ENCODE assay signal across 7 mouse cellular contexts in genomic region chr4:137992890-137993289, GRCm38 (mm10). TPM values are rescaled to one million over a fixed set of nuclear protein-coding genes. Genes with fewer than 3 reads are reported as not detected.
A peak's percentile ranks its signal among the peaks of the same experiment; 100 is the strongest.
DNase-seq lines count a peak whose midpoint lies in the region; ATAC-seq and TF ChIP-seq lines count a peak whose summit lies in the region.

Gene Eif4g3, plus strand, starts transcription at chr4:137993022.

- H3K9ac ChIP-seq in CH12.LX (ENCODE audit: insufficient read depth, low read depth), result peak within 1 kb of the TSS; percentile 93
- peak within 1 kb of the TSS; percentile 74 for H3K9ac ChIP-seq in ES-E14 (ENCODE audit: insufficient read depth, low read depth, low read length, poor library complexity, severe bottlenecking)
- H3K9ac ChIP-seq in forebrain, embryonic 12.5 days, result peak within 1 kb of the TSS; percentile 100
- peak within 1 kb of the TSS; percentile 98 for H3K9ac ChIP-seq in liver, embryonic 12.5 days
- H3K9ac ChIP-seq in stomach, postnatal 0 days (ENCODE audit: low read length), result peak within 1 kb of the TSS; percentile 97

- no peak for TF ChIP-seq POLR2A in CH12.LX (IDR thresholded peaks at IDR 0.05; ENCODE audit: low read depth, low read length)

- in situ Hi-C loops in CH12.LX (cut with MboI; ENCODE audit: low pct_ligation_motif_present, low pct_unique_long_range_greater_than_20kb, low sequenced_read_pairs), result no loop called here
- in situ Hi-C loops in ES-E14 (cut with MboI; ENCODE audit: low sequenced_read_pairs in 2 of 2, unreplicated experiment in 2 of 2), result no loop called here

- TF ChIP-seq EP300 in CH12.LX (IDR thresholded peaks at IDR 0.05; ENCODE audit: low read length), result no peak
- no peak for TF ChIP-seq EP300 in stomach, postnatal 0 days (optimal IDR thresholded peaks at IDR 0.05)

- DNase-seq in CH12.LX (ENCODE audit: extremely low read depth), result no peak
- no peak for DNase-seq in ES-E14 (ENCODE audit: low read depth, low spot score)
- DNase-seq in hindbrain, embryonic 10.5 days (ENCODE audit: low spot score), result no peak
- no peak for DNase-seq in stomach, postnatal 0 days (ENCODE audit: low spot score)
- no peak for DNase-seq in cerebellum, postnatal 25 days

- peak within 1 kb of the TSS; percentile 64; the same call in 1 of the 2 replicates for H3K4me2 ChIP-seq in CH12.LX (ENCODE audit: insufficient read depth, low read depth, poor library complexity, severe bottlenecking)
- H3K4me2 ChIP-seq in forebrain, embryonic 12.5 days, result peak within 1 kb of the TSS; percentile 77
- peak within 1 kb of the TSS; percentile 86 for H3K4me2 ChIP-seq in liver, embryonic 12.5 days
- peak within 1 kb of the TSS; percentile 93 for H3K4me2 ChIP-seq in stomach, postnatal 0 days (replicated peaks; ENCODE audit: low read depth)

- H3K27ac ChIP-seq in CH12.LX (ENCODE audit: insufficient read depth, low read depth), result peak within 1 kb of the TSS; percentile 66
- peak within 1 kb of the TSS; percentile 8; the same call in 1 of the 2 replicates for H3K27ac ChIP-seq in ES-E14 (ENCODE audit: insufficient read depth, low read depth, low read length, poor library complexity, severe bottlenecking)
- H3K27ac ChIP-seq in forebrain, embryonic 12.5 days, result peak within 1 kb of the TSS; percentile 97
- H3K27ac ChIP-seq in hindbrain, embryonic 10.5 days, result peak within 1 kb of the TSS; percentile 99
- peak within 1 kb of the TSS; percentile 86 for H3K27ac ChIP-seq in liver, embryonic 12.5 days
- H3K27ac ChIP-seq in stomach, postnatal 0 days (replicated peaks), result peak within 1 kb of the TSS; percentile 96

- H3K4me1 ChIP-seq in CH12.LX (ENCODE audit: control insufficient read depth in 1 of 2, insufficient read depth in 2 of 2) (peaks cover 4 to 24% of the 10 kb centered on the region in 2 experiments), ES-E14 (ENCODE audit: control insufficient read depth in 2 of 2, insufficient read depth in 2 of 2, low read length in 2 of 2, poor library complexity in 1 of 2) (peaks cover 0 to 6% of the 10 kb centered on the region in 2 experiments; a peak in 1 of 4 replicates)
- H3K4me1 ChIP-seq in forebrain, embryonic 12.5 days, result peaks cover 38% of the 10 kb centered on the region
- peaks cover 50% of the 10 kb centered on the region for H3K4me1 ChIP-seq in hindbrain, embryonic 10.5 days (replicated peaks)
- peaks cover 29% of the 10 kb centered on the region for H3K4me1 ChIP-seq in liver, embryonic 12.5 days
- 0 out of 2 replicates have a peak, but pooled peaks cover 2% of the 10 kb centered on the region for H3K4me1 ChIP-seq in stomach, postnatal 0 days (replicated peaks; ENCODE audit: control insufficient read depth, insufficient read depth)

- H3K79me2 ChIP-seq in CH12.LX (replicated peaks; ENCODE audit: control insufficient read depth, extremely low read depth, insufficient read depth, poor library complexity, severe bottlenecking), result peaks cover 36% of the 10 kb centered on the region

- TF ChIP-seq CTCF in CH12.LX (conservative IDR thresholded peaks at IDR 0.05 in 1 of 2, IDR thresholded peaks at IDR 0.05 in 1 of 2; ENCODE audit: low read depth in 2 of 2, low read length in 2 of 2), result no peak
- TF ChIP-seq CTCF in stomach, postnatal 0 days (IDR thresholded peaks at IDR 0.05; ENCODE audit: low read depth), result 0 out of 2 replicates have a peak, but pooled peaks have one; percentile 2

- peak; percentile 75 for ATAC-seq in forebrain, embryonic 12.5 days (ENCODE audit: low FRiP score)
- ATAC-seq in liver, embryonic 12.5 days, result peak; percentile 61; the same call in 1 of the 2 replicates
- no peak for ATAC-seq in stomach, postnatal 0 days (ENCODE audit: low FRiP score, low TSS enrichment)

- TF ChIP-seq RAD21 in CH12.LX (IDR thresholded peaks at IDR 0.05; ENCODE audit: low read depth, low read length), result no peak

- H3K4me3 ChIP-seq in CH12.LX (replicated peaks in 1 of 3; ENCODE audit: low read depth in 2 of 3, low read length in 2 of 3, poor library complexity in 1 of 3), result peak within 1 kb of the TSS; percentile 44 to 93 (median 72)
- peak within 1 kb of the TSS; percentile 77 to 97 for H3K4me3 ChIP-seq in ES-E14 (ENCODE audit: insufficient read depth in 1 of 2, low read depth in 1 of 2, low read length in 2 of 2, poor library complexity in 1 of 2, severe bottlenecking in 1 of 2)
- peak within 1 kb of the TSS; percentile 100 for H3K4me3 ChIP-seq in forebrain, embryonic 12.5 days (replicated peaks)
- peak within 1 kb of the TSS; percentile 100 for H3K4me3 ChIP-seq in hindbrain, embryonic 10.5 days
- H3K4me3 ChIP-seq in liver, embryonic 12.5 days, result peak within 1 kb of the TSS; percentile 98
- H3K4me3 ChIP-seq in stomach, postnatal 0 days (ENCODE audit: low read depth, low read length), result peak within 1 kb of the TSS; percentile 96

- H3K27me3 ChIP-seq in CH12.LX (replicated peaks), result peaks cover 6% of the 10 kb centered on the region
- peaks cover 5% of the 10 kb centered on the region for H3K27me3 ChIP-seq in forebrain, embryonic 12.5 days
- peaks cover 26% of the 10 kb centered on the region for H3K27me3 ChIP-seq in hindbrain, embryonic 10.5 days (ENCODE audit: insufficient read depth, poor library complexity, severe bottlenecking)
- peaks cover 33% of the 10 kb centered on the region for H3K27me3 ChIP-seq in liver, embryonic 12.5 days (replicated peaks)
- no peaks in the 10 kb centered on the region for H3K27me3 ChIP-seq in stomach, postnatal 0 days (ENCODE audit: control insufficient read depth, insufficient read depth, low read length)

- dilution Hi-C loops in CH12.LX (cut with MboI; ENCODE audit: extremely low pct_ligation_motif_present, extremely low pct_unique_long_range_greater_than_20kb, low sequenced_read_pairs), result no loop called here

- H3K36me3 ChIP-seq in CH12.LX (replicated peaks in 1 of 2; ENCODE audit: control insufficient read depth in 1 of 2, insufficient read depth in 1 of 2, low read length in 1 of 2) (peaks cover 8 to 22% of the 10 kb centered on the region in 2 experiments), ES-E14 (ENCODE audit: control insufficient read depth, insufficient read depth, low read length, poor library complexity, severe bottlenecking) (peaks cover 7% of the 10 kb centered on the region; the same call in 1 of the 2 replicates)
- H3K36me3 ChIP-seq in forebrain, embryonic 12.5 days (replicated peaks), result peaks cover 12% of the 10 kb centered on the region
- H3K36me3 ChIP-seq in hindbrain, embryonic 10.5 days, result peaks cover 27% of the 10 kb centered on the region
- H3K36me3 ChIP-seq in liver, embryonic 12.5 days, result peaks cover 26% of the 10 kb centered on the region
- H3K36me3 ChIP-seq in stomach, postnatal 0 days (ENCODE audit: control insufficient read depth, insufficient read depth, low read length), result no peaks in the 10 kb centered on the region

- 2% methylated on average over 39 of the region's 39 CpGs for WGBS in forebrain, embryonic 12.5 days
- 1% methylated on average over 39 of the region's 39 CpGs for WGBS in hindbrain, embryonic 10.5 days
- 3% methylated on average over 39 of the region's 39 CpGs for WGBS in liver, embryonic 12.5 days (ENCODE audit: insufficient replicate concordance)
- WGBS in stomach, postnatal 0 days, result 2% methylated on average over 39 of the region's 39 CpGs

- H3K9me3 ChIP-seq in CH12.LX (replicated peaks; ENCODE audit: low read length), result peaks cover 7% of the 10 kb centered on the region
- no peaks in the 10 kb centered on the region for H3K9me3 ChIP-seq in ES-E14 (ENCODE audit: control insufficient read depth, insufficient read depth, low read depth, low read length)
- no peaks in the 10 kb centered on the region for H3K9me3 ChIP-seq in forebrain, embryonic 12.5 days
- H3K9me3 ChIP-seq in hindbrain, embryonic 10.5 days, result no peaks in the 10 kb centered on the region
- no peaks in the 10 kb centered on the region for H3K9me3 ChIP-seq in liver, embryonic 12.5 days (replicated peaks)
- no peaks in the 10 kb centered on the region for H3K9me3 ChIP-seq in stomach, postnatal 0 days (ENCODE audit: control insufficient read depth, low read length)

TF ChIP-seq in CH12.LX, 34 proteins besides CTCF, POLR2A, EP300 and RAD21 (continues in another document):
- TF ChIP-seq JUND (conservative IDR thresholded peaks at IDR 0.05; ENCODE audit: low read depth, low read length) (no peak), BHLHE40 (IDR thresholded peaks at IDR 0.05; ENCODE audit: low read depth, low read length) (no peak), MAX (IDR thresholded peaks at IDR 0.05; ENCODE audit: low read length) (peak; percentile 46; the same call in 1 of the 2 replicates), USF1 (IDR thresholded peaks at IDR 0.05; ENCODE audit: low read depth, low read length) (no peak), PAX5 (IDR thresholded peaks at IDR 0.05; ENCODE audit: low read length) (no peak), MAZ (IDR thresholded peaks at IDR 0.05; ENCODE audit: low read depth, low read length) (no peak), SIN3A (IDR thresholded peaks at IDR 0.05; ENCODE audit: low read length) (peak; percentile 22; the same call in 1 of the 2 replicates), POLR2AphosphoS2 (IDR thresholded peaks at IDR 0.05; ENCODE audit: low read depth, low read length) (no peak), IRF4 (IDR thresholded peaks at IDR 0.05; ENCODE audit: low read depth, low read length) (peak; percentile 38; the same call in 1 of the 2 replicates)

TF ChIP-seq in ES-E14, 5 proteins besides CTCF, POLR2A, EP300 and RAD21:
- TF ChIP-seq ZNF384 (IDR thresholded peaks at IDR 0.05; ENCODE audit: low read depth, low read length) (no peak), ZC3H11A (IDR thresholded peaks at IDR 0.05; ENCODE audit: borderline replicate concordance, low read depth, low read length) (no peak), MAFK (IDR thresholded peaks at IDR 0.05; ENCODE audit: insufficient read depth, low read depth, low read length) (no peak), CHD2 (IDR thresholded peaks at IDR 0.05; ENCODE audit: low read depth, low read length) (no peak), HCFC1 (IDR thresholded peaks at IDR 0.05; ENCODE audit: borderline replicate concordance, insufficient read depth, low read length) (no peak)
TF ChIP-seq in ES-E14: peak in this region for 0.

RNA-seq across cellular contexts. Expression of gene Eif4g3, which starts in this region (rescaled TPM):
- total RNA-seq in CH12.LX (2012; rRNA removed) (22.3 and 24.0 TPM in 2 replicates), CH12.LX (2014; rRNA removed) (10.8 and 11.9 TPM in 2 replicates), ES-E14 (2012; rRNA removed) (18.7 and 31.4 TPM in 2 replicates)
- 44.2 and 47.2 TPM in 2 replicates for polyA plus RNA-seq in CH12.LX (2012; ENCODE audit: insufficient read length, low read depth)
- polyA plus RNA-seq in forebrain, embryonic 12.5 days (2016; fragmentation: Nextera tagmentation; extraction: Ambion mirVana), result 58.0 and 60.5 TPM in 2 replicates
- polyA plus RNA-seq in hindbrain, embryonic 10.5 days (2016; fragmentation: Nextera tagmentation; extraction: Ambion mirVana), result 38.1 and 42.4 TPM in 2 replicates
- polyA plus RNA-seq in liver, embryonic 12.5 days (2016; fragmentation: Nextera tagmentation; extraction: Ambion mirVana), result 15.2 and 15.8 TPM in 2 replicates
- 11.4 and 11.9 TPM in 2 replicates for polyA plus RNA-seq in stomach, postnatal 0 days (2015; fragmentation: Nextera tagmentation; extraction: Ambion mirVana)

Comparison
In these comparisons a context has a peak if more than half of its experiments do, and no peak if none do; other contexts are left out.
1. H3K27ac ChIP-seq: peak in every context shown above with its lines; median percentile 99 in hindbrain, embryonic 10.5 days; 97 in forebrain, embryonic 12.5 days; 96 in stomach, postnatal 0 days; 86 in liver, embryonic 12.5 days; 66 in CH12.LX; 8 in ES-E14.